Mouse (Mus musculus): ENCODE results near the gene Gm21860. TPM values are rescaled to one million over a fixed set of nuclear protein-coding genes. Genes with fewer than 3 reads are reported as not detected.
"Not testable (repeated sequence)": the region's sequence is repeated elsewhere in the genome, so short reads cannot be mapped to it uniquely, and the experiment has no call there.

Gm21860 gene
- total RNA-seq (2021): not detected
- long read RNA-seq, experiment 1: 0 reads
- long read RNA-seq, experiment 2: 0 reads

DNA sequence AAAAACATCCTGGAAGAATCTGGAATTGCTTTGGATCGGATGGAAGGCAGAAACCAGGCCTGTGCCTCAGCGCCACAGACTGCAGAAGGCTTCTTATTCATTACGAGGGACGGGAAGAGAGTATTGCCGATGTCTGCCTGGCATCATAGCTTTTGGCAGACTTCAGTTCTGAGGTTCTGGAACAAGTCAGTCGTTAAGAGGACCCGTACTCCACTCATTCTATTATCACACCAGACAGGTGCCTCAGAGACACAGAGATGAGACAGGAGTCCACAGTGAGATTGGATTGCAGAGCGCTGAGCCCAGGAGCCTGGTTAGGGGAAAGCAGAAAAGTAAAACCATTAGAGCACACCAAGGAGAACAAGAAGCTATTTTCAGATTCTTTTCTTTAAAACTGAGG lies at the start of gene Gm21860:
Gene Gm21860, minus strand, starts transcription at position 101 of the 400 bp plus-strand sequence.
- DNase-seq (ENCODE audit: low spot score in 2 of 2): not testable (repeated sequence)

DNA sequence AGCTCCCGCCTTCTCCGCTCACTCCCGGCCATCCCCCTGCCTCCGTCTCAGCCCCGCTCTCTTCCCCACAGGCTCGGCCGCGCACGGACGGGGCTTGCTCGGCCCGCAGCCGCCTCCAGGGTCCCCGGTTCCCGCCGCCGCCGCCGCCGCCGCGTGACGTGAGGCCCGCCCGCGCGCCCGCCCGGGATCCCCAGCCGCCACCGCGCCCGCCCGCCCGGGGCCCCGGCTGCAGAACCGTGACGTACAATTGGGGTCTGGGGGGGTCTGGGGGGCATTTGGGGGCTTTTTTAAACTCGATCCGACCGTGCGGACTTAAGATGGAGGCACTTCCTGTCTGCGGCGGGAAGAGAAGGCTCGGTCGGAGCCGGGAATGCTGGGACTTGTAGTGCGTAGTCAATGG lies 29.8 kb upstream of the Gm21860 start, which contains the start of gene Gm47283:
Gene Gm47283, plus strand, starts transcription at position 301 of the 400 bp plus-strand sequence.
- DNase-seq (ENCODE audit: low spot score in 2 of 2): not testable (repeated sequence)

- not testable (repeated sequence) for DNase-seq (ENCODE audit: low spot score in 2 of 2)
Measured at GRCm38 (mm10) chrY:90745256-90745655, 9.4 kb downstream of the Gm21860 start.

GRCm38 (mm10) chrY:90744381-90744981 lies 10.1 kb downstream of the Gm21860 start:
- peak; percentile 88 to 98 for DNase-seq (ENCODE audit: low spot score in 2 of 2)

DNA sequence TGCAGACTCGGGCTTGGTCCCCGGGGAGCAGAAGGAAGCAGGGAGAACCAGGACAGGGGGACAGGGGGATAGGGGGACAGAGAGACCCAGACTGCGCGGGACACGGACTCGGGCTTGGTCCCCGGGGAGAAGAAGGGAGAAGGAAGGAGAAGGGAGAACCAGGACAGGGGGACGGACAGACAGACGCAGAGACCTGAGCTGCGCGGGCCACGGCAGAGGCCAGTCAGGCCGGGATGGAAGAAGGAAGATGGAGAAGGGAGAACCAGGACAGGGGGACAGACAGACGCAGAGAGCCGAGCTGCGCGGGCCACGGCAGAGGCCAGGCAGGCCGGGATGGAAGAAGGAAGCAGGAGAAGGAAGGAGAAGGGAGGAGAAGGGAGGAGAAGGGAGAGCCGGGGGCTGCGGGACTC lies 10.8 kb downstream of the Gm21860 start:
- no peak for DNase-seq (ENCODE audit: low spot score in 2 of 2)

DNA sequence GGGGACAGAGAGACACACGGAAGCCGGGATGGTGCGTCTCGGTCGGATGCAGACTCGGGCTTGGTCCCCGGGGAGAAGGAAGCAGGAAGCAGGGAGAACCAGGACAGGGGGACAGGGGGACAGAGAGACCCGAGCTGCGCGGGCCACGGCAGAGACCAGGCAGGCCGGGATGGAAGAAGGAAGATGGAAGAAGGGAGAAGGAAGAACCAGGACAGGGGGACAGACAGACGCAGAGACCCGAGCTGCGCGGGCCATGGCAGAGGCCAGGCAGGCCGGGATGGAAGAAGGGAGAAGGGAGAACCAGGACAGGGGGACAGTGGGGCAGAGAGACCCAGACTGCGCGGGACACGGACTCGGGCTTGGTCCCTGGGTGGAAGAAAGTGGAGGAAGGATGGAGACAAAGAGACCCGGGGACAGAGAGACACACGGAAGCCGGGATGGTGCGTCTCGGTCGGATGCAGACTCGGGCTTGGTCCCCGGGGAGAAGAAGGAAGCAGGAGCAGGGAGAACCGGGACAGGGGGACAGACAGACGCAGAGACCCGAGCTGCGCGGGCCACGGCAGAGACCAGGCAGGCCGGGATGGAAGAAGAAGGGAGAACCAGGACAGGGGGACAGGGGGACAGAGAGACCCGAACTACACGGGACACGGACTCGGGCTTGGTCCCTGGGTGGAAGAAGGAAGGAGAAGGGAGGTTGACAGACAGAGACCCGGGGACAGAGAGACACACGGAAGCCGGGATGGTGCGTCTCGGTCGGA lies 11.4 kb downstream of the Gm21860 start:
- DNase-seq (ENCODE audit: low spot score in 2 of 2): peak in 1 of 2 experiments; percentile 25

DNA sequence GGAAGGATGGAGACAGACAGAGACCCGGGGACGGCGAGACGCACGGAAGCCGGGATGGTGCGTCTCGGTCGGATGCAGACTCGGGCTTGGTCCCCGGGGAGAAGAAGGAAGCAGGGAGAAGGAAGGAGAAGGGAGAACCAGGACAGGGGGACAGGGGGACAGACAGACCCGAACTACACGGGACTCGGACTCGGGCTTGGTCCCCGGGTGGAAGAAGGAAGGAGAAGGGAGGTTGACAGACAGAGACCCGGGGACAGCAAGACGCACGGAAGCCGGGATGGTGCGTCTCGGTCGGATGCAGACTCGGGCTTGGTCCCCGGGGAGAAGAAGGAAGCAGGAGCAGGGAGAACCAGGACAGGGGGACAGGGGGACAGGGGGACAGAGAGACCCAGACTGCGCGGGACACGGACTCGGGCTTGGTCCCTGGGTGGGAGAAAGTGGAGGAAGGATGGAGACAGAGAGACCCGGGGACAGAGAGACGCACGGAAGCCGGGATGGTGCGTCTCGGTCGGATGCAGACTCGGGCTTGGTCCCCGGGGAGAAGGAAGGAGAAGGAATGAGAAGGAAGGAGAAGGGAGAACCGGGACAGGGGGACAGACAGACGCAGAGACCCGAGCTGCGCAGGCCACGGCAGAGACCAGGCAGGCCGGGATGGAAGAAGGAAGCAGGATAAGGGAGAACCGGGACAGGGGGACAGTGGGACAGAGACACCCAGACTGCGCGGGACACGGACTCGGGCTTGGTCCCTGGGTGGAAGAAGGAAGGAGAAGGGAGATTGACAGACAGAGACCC lies 12.2 kb downstream of the Gm21860 start:
- DNase-seq (ENCODE audit: low spot score in 2 of 2): peak in 1 of 2 experiments; percentile 4

DNA sequence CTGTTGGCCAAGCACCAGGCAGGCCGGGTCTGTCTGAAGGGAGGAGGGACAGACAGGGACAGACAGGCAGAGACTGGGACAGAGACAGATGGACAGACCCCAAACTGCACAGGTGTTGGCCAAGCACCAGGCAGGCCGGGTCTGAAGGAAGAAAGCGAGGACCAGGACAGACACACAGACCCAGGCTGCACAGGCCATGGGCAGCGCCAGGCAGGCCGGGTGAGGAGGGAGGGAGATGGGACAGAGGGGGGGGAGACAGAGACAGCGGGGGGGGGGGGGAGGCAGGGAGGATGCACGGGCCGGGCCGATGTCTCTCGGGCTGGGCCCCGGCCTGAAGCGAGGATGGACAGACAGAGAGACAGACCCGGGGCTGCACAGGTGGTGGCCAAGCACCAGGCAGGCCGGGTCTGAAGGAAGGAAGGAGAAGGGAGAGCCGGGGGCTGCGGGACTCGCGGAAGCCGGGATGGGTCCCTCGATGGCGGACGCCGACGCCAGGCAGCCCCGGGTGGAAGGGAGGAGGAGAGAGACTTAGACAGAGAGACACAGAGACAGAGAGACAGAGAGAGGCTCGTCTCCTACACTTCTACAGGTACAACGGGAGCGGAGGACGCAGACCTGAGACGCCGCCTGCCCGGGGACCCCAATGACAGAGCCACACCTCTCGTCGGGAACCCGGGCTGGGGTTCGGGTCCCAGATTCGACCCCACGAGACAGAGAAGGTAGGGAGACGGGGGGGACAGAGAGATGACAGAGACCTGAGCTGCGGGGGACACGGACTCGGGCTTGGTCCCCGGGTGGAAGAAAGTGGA lies 13.0 kb downstream of the Gm21860 start:
- DNase-seq (ENCODE audit: low spot score in 2 of 2): peak in 1 of 2 experiments; percentile 61

DNA sequence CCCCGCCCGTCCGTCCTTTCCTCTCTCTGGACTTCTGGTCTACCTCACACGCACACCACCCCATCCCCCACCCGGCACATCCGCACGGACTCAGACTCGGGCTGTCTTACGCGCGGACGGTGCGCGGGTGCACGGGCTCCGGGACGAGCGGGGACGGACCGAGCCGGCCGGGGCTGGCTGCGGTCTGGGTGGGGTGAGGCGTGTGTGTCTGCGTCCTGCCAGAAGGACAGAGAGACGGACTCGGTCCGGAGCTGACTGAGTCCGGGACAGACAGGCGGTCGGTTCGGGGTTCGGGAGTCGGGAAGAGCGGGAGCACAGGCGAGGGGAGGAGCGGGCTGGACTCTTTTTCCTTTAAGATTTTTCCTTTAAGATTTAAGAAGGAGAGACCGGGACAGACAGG lies 13.6 kb downstream of the Gm21860 start:
- DNase-seq (ENCODE audit: low spot score in 2 of 2): peak in 1 of 2 experiments; percentile 9

DNA sequence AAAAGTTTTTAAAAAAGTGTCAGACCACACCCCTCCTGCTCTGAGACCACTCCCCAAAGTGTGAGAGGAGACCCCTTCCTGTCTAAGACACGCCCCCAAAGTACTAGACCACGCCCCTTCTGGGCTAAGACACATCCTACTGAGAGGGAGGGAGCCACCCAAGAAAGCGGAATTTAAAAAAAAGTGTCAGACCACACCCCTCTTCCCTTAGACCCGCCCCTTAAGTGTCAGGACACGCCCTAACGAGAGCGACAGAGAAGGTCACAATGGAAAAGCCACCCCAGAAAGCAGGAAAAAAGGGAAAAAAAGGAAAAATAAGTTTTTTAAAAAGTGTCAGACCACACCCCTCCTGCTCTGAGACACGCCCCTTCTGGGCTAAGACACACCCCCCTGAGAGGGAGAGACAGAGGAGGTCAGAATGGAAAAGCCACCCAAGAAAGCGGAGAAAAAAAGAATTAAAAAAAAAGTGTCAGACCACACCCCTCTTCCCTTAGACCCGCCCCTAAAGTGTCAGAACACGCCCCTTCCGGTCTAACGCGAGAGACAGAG lies 14.5 kb downstream of the Gm21860 start:
- DNase-seq (ENCODE audit: low spot score in 2 of 2): peak in 1 of 2 experiments; percentile 43

DNA sequence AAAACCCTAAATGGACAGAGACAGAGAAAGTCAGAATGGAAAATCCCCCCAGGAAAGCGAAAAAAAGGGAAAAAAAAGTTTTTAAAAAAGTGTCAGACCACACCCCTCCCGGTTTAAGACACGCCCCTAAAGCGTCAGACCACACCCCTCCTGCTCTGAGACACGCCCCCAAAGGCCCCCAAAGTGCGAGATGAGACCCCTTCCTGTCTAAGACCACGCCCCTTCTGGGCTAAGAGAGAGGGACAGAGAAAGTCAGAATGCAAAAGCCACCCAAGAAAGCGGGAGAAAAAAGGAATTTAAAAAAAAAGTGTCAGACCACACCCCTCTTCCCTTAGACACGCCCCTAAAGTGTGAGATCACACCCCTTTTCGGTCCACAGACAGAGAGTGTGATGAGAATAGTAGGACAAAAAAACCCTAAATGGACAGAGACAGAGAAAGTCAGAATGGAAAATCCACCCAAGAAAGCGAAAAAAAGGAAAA lies 15.0 kb downstream of the Gm21860 start:
- DNase-seq (ENCODE audit: low spot score in 2 of 2): peak in 1 of 2 experiments; percentile 41

DNA sequence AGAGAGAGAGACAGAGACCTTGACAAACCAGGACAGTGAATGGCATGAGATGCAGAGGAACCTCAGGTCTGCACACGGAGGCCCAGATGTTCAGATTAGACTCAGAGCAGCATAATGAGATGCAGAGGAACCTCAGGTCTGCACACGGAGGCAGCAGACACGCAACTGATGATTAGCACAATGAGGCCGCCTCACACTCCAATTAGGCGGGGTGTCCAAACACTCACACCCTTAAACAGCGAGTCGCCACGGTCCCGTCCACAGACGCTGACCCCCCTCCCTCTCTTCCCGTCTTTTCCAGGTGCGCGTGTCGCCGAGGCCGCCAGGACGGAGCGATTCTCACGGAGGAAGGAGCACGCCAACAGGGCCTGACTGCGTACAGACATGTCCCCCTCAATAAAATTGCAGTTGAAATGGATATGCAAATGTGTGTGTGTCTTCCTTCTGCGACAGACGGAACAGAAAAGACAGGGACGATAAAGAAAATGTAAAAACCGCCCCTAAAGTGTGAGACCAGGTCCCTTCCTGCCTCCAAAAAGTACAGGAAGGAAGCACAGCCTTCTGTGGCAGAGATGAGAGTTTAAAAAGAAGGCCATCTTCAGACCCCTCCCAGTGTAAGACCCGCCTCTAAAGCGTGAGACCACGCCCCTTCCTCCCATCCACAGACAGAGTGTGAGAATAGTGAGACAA lies 15.6 kb downstream of the Gm21860 start:
- DNase-seq (ENCODE audit: low spot score in 2 of 2): peak in 1 of 2 experiments; percentile 58

GRCm38 (mm10) chrY:90738431-90738680 lies 16.3 kb downstream of the Gm21860 start:
- no peak for DNase-seq (ENCODE audit: low spot score in 2 of 2)

DNA sequence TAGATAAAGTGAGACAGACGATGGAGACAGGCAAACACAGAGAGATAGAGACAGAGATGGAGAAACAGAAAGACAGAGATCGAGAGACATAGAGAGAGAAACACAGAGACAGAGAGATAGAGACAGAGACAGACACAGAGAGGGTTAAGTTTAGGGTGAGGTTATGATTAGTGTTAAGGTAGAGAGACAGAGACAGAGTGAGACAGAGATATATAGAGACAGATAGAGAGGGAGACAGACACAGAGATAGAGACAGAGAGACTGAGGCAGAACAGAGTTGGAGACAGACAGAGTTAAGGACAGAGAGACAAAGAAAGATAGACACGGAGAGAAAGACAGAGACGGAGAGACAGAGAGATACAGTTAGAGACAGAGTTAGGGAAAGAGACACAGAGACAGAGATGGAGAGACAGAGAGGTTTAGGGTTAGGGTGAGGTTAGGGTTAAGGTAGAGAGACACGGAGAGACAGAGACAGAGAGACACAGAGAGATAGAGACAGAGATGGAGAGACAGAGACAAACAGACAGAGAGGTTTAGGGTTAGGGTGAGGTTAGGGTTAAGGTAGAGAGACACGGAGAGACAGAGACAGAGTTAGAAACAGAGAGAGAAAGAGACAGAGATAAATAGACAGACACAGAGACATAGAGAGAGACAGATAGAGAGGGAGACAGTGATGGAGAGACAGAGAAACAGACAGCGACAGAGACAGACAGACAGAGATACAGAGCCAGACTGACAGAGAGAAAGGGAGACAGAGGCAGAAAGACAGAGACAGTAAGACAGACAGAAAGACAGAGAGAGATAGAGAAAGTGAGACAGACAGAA lies 16.8 kb downstream of the Gm21860 start:
- DNase-seq (ENCODE audit: low spot score in 2 of 2): no peak

GRCm38 (mm10) chrY:90736217-90737000 lies 18.2 kb downstream of the Gm21860 start:
- DNase-seq (ENCODE audit: low spot score in 2 of 2): not testable (repeated sequence)

GRCm38 (mm10) chrY:90735181-90735895 lies 19.3 kb downstream of the Gm21860 start:
- not testable (repeated sequence) for DNase-seq (ENCODE audit: low spot score in 2 of 2)

DNA sequence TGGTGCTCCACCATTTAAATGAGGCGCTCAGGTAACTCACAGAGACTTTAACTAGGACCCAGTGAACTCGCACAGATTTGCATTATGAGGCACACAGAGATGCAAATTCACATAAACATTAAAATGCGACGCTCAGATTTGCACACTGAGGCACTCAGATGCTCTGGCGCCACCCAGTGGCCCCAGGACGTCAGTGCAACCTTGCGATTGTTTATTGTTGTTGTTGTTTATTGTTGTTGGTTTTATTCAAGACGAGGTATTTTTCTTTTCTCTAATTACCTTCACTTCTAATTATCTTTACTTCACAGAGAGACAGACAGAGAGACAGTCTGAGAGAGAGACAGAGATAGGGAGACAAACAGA lies 20.3 kb downstream of the Gm21860 start:
- DNase-seq (ENCODE audit: low spot score in 2 of 2): not testable (repeated sequence)
